Mouse (Mus musculus) adrenal gland, postnatal 0 days (tissue): ENCODE results near the gene 4930467E23Rik. TPM values are rescaled to one million over a fixed set of nuclear protein-coding genes. Genes with fewer than 3 reads are reported as not detected.

Source experiments
- polyA plus RNA-seq: library from polyadenylated mRNA; unstranded; fragments of >200 nt; fragmentation: Nextera tagmentation; extraction: Ambion mirVana; gene quantifications from 2 replicates; pipeline ENCODE4 v1.2.1, GENCODE M21; 2015

The 4930467E23Rik gene
- not detected in 2 replicates for polyA plus RNA-seq

DNA sequence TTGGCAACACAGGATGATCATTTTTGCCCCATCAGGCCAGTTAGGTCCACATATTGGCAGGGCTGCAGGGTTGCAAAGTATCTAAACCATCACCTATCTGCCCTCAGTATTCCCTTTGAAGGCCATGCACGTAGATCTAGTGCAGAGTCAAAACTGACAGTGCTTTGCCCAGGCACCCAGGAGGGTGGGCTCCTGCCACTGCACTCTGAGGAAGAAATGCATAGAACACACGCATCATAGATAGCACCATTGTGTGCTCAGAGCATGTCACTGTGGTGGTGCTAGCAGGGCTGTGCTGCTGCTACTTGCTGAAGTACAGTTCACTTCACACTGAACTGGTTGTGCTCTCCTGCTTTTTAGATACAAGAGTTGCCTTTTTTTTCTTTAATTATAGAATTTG, at the start of gene 4930467E23Rik:
Gene 4930467E23Rik, plus strand, starts transcription at position 301 of the 400 bp plus-strand sequence.

Other genes with a start within 250 kb of the 4930467E23Rik start
- gene Defb7, start 234.5 kb upstream of the 4930467E23Rik start, polyA plus RNA-seq: not detected in 2 replicates
- not detected in 2 replicates for gene Gm31371, start 173.8 kb downstream of the 4930467E23Rik start, polyA plus RNA-seq